Mouse (Mus musculus): ENCODE data around the gene Man1a2. TPM values are rescaled to one million over a fixed set of nuclear protein-coding genes. Genes with fewer than 3 reads are reported as not detected.

Man1a2 gene
- polyA plus RNA-seq, 1 experiment from 2014 or later = 48.6 TPM

DNA sequence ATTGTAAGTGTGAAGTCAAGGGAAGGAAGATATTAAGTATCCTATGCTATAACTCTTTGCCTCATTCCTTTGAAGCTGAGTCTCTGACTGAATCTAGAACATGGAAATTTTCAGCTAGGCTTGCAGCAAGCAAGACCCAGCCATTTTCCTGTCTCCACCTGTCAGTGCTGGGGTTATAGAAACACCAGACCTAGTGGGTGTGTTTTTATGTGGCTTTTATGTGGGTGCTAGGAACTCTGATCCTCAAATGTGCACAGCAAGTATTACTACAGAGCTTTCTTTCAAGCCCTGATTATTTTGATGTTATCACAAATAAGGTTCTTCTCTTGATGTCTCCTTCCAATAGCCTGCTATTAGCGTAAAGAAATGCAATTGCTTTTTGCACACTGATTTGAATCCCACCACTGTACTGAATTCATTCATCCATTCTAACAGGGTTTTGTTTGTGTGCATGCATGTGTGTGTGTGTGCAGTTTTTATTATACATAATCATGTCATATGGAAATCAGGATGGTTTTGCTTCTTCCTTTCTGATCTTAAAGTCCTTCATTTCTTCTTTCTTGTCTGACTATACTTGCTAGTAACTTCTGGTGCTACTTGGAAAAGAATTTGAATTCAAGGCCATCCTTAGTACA, 102.5 kb downstream of the Man1a2 start:
- Histone ChIP-seq H3K4me3 (ENCODE audit: low read length) (no peak overlapping the region), H3K4me2 (ENCODE audit: low read depth, low read length) (no peak overlapping the region), H3K4me1 (replicated peaks; ENCODE audit: control insufficient read depth, insufficient read depth, low read length) (no peaks in the 10 kb centered on the region), H3K36me3 (ENCODE audit: control insufficient read depth, insufficient read depth, low read length) (0 out of 2 replicates have a peak, but pooled peaks cover 2% of the 10 kb centered on the region), H3K9ac (ENCODE audit: low read length) (no peak overlapping the region), H3K27ac (ENCODE audit: low read length) (no peak overlapping the region), H3K9me3 (ENCODE audit: control insufficient read depth, low read length) (no peaks in the 10 kb centered on the region), H3K27me3 (ENCODE audit: control insufficient read depth, insufficient read depth, low read depth, low read length) (no peaks in the 10 kb centered on the region)
- WGBS = 95% methylated on average over 1 of the region's 1 CpGs
- ATAC-seq (ENCODE audit: low read depth) = no peak

DNA sequence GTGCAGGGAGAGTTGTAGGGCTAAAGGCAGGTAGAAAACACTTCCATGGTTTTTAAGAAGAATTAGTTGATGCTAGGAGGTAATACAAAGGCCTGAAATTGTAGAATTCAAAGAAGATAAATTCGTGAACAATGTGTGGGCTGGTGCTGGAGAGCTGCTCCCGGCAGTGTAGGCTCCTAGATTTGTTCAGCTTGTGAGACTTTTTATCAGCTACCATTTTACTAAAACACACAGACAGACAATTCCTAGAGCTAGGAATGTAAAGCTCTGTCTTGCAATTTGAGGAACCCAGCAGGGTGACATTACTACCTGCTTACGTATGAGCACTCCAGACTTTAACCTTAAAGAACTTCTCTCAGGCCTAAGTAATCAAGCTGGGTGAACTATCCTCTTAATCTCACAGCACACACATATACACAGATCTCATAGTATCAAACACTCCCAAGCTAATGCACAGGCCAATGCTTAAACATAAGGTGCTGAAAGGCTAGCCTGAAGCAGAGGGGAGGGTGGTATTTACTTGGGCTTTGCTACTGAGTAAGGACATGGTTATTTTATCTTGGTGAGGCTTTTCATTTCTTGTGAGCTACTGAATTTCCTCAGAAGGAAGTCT, 112.6 kb downstream of the Man1a2 start:
- WGBS = 59% methylated on average over 3 of the region's 3 CpGs
- Histone ChIP-seq H3K27me3 (ENCODE audit: control insufficient read depth, insufficient read depth, low read depth, low read length) (no peaks in the 10 kb centered on the region), H3K9ac (ENCODE audit: low read length) (no peak overlapping the region), H3K27ac (ENCODE audit: low read length) (no peak overlapping the region), H3K4me2 (ENCODE audit: low read depth, low read length) (no peak overlapping the region), H3K36me3 (ENCODE audit: control insufficient read depth, insufficient read depth, low read length) (peaks cover 2% of the 10 kb centered on the region), H3K4me3 (ENCODE audit: low read length) (no peak overlapping the region), H3K4me1 (replicated peaks; ENCODE audit: control insufficient read depth, insufficient read depth, low read length) (peaks cover 5% of the 10 kb centered on the region; the same call in 1 of the 2 replicates), H3K9me3 (ENCODE audit: control insufficient read depth, low read length) (no peaks in the 10 kb centered on the region)
- no peak for ATAC-seq (ENCODE audit: low read depth)

DNA sequence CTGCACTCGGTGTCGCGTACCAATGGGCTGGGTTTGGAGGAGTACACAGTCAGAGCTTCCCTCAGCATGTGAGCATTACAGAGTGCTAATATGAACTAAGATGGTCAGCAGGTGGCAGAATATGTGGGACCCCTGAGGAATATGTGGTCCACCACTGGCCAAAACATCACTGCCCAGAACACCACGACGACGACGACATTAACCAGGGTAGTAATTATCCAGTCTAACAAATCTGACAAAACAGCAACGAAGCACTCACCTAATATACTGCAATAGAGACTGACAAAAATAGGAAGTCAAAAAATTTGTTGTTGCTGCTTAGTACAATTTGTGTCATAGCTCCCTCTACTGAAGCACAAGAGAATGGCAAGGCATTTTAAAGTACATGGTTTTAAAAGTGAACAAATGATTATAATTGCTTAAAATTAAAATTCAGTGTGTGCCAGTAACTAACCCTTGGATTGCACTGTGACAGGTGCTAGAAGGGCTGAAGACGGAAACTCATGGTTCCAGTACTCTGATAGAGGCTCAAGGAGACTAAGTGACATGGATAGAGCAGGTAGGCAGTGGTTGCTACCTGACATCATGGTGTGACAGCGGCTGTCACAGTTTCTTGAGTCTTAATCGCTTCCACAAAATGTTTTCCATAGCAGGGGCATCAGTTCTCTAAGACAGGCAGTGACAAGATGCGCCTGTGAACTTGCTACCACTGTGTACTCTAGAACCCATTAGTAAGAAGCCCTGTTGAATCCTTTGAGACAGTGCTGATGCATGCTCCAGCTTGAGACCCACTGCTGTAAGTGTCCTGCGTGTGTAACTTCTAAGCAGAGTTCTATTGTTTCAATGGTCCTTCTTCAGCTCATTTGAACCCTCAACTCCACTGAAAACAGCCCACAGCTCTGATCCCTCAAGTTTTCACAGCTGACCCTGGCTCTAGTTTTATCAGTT, 116.6 kb downstream of the Man1a2 start:
- Histone ChIP-seq H3K4me3 (ENCODE audit: low read length) (no peak overlapping the region), H3K9me3 (ENCODE audit: control insufficient read depth, low read length) (no peaks in the 10 kb centered on the region), H3K36me3 (ENCODE audit: control insufficient read depth, insufficient read depth, low read length) (no peaks in the 10 kb centered on the region), H3K27me3 (ENCODE audit: control insufficient read depth, insufficient read depth, low read depth, low read length) (no peaks in the 10 kb centered on the region), H3K4me1 (replicated peaks; ENCODE audit: control insufficient read depth, insufficient read depth, low read length) (peaks cover 5% of the 10 kb centered on the region; the same call in 1 of the 2 replicates), H3K4me2 (ENCODE audit: low read depth, low read length) (no peak overlapping the region), H3K9ac (ENCODE audit: low read length) (no peak overlapping the region), H3K27ac (ENCODE audit: low read length) (no peak overlapping the region)
- ATAC-seq (ENCODE audit: low read depth) = no peak
- WGBS = 86% methylated on average over 13 of the region's 13 CpGs

- no peak for ATAC-seq (ENCODE audit: low read depth)
- Histone ChIP-seq H3K4me2 (ENCODE audit: low read depth, low read length) (no peak overlapping the region), H3K27ac (ENCODE audit: low read length) (no peak overlapping the region), H3K4me3 (ENCODE audit: low read length) (no peak overlapping the region), H3K4me1 (replicated peaks; ENCODE audit: control insufficient read depth, insufficient read depth, low read length) (no peaks in the 10 kb centered on the region), H3K9ac (ENCODE audit: low read length) (no peak overlapping the region), H3K36me3 (ENCODE audit: control insufficient read depth, insufficient read depth, low read length) (0 out of 2 replicates have a peak, but pooled peaks cover 2% of the 10 kb centered on the region), H3K27me3 (ENCODE audit: control insufficient read depth, insufficient read depth, low read depth, low read length) (no peaks in the 10 kb centered on the region), H3K9me3 (ENCODE audit: control insufficient read depth, low read length) (no peaks in the 10 kb centered on the region)
- WGBS = 72% methylated on average over 2 of the region's 2 CpGs
Measured at GRCm38 (mm10) chr3:100563565-100563964, 121.7 kb downstream of the Man1a2 start.

DNA sequence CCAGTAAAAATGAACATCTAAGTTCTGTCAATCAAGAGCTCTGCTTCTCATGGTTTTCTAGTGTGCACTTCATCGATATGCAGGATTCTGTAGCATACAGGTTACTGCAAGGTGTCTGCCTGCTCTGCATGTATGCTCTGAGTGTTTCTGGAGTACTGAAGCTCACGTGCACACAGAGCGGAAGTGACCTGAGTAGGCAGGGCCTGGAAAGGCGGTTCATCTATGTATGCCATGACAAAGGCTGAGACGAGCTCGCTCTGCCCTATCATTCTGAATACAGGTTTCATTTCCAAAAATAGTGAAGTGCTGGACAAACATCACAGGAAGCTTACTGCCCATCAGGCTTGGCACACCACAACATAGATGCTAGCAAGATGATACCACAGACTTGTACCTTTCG, 122.8 kb downstream of the Man1a2 start:
- 86% methylated on average over 7 of the region's 7 CpGs for WGBS
- no peaks in the 10 kb centered on the region for H3K4me1 ChIP-seq (replicated peaks; ENCODE audit: control insufficient read depth, insufficient read depth, low read length)

DNA sequence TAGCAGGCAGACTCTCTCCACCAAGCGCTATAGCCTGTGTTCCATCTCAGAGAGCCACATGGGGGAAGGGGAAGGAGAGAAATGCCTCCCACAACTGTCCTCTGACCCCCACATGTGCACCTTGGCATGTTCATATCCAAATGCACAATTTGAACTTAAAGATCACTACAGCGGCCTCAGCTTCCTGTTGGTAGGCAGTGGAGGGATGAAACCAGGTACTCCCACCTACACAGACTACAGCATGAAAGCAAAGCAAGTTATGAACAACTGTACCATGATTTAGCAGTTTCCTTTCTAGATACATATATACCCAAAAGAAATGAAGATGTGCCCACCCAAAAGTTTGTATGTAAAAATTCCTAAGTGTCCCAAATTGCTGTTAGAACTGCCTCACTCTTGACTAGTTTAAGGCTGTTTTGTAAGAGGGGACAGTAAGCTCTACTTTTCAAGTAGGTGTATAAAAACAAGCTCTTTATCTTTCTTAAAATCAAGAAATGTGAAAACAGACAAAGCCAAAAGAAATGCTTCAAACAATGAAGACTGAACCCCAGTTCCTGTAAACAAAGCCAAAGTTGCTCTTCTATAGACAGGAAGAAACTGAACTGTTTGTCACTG, 123.6 kb downstream of the Man1a2 start:
- Histone ChIP-seq H3K4me3 (ENCODE audit: low read length) (no peak overlapping the region), H3K27me3 (ENCODE audit: control insufficient read depth, insufficient read depth, low read depth, low read length) (no peaks in the 10 kb centered on the region), H3K4me2 (ENCODE audit: low read depth, low read length) (no peak overlapping the region), H3K9ac (ENCODE audit: low read length) (no peak overlapping the region), H3K4me1 (replicated peaks; ENCODE audit: control insufficient read depth, insufficient read depth, low read length) (no peaks in the 10 kb centered on the region), H3K27ac (ENCODE audit: low read length) (no peak overlapping the region), H3K9me3 (ENCODE audit: control insufficient read depth, low read length) (no peaks in the 10 kb centered on the region), H3K36me3 (ENCODE audit: control insufficient read depth, insufficient read depth, low read length) (0 out of 2 replicates have a peak, but pooled peaks cover 2% of the 10 kb centered on the region)
- WGBS = 89% methylated on average over 2 of the region's 2 CpGs
- ATAC-seq (ENCODE audit: low read depth) = no peak

More for the DNA sequence above, 122.8 kb downstream of the Man1a2 start:
- Histone ChIP-seq H3K9ac (ENCODE audit: low read length) (no peak overlapping the region), H3K36me3 (ENCODE audit: control insufficient read depth, insufficient read depth, low read length) (0 out of 2 replicates have a peak, but pooled peaks cover 2% of the 10 kb centered on the region), H3K27ac (ENCODE audit: low read length) (no peak overlapping the region), H3K9me3 (ENCODE audit: control insufficient read depth, low read length) (no peaks in the 10 kb centered on the region), H3K4me3 (ENCODE audit: low read length) (no peak overlapping the region), H3K4me2 (ENCODE audit: low read depth, low read length) (no peak overlapping the region), H3K27me3 (ENCODE audit: control insufficient read depth, insufficient read depth, low read depth, low read length) (no peaks in the 10 kb centered on the region)
- ATAC-seq (ENCODE audit: low read depth) = no peak

- no peaks in the 10 kb centered on the region for H3K4me1 ChIP-seq (replicated peaks; ENCODE audit: control insufficient read depth, insufficient read depth, low read length)
- WGBS = 92% methylated on average over 7 of the region's 7 CpGs
- no peak for ATAC-seq (ENCODE audit: low read depth)
Measured at GRCm38 (mm10) chr3:100559431-100559830, 125.9 kb downstream of the Man1a2 start.

DNA sequence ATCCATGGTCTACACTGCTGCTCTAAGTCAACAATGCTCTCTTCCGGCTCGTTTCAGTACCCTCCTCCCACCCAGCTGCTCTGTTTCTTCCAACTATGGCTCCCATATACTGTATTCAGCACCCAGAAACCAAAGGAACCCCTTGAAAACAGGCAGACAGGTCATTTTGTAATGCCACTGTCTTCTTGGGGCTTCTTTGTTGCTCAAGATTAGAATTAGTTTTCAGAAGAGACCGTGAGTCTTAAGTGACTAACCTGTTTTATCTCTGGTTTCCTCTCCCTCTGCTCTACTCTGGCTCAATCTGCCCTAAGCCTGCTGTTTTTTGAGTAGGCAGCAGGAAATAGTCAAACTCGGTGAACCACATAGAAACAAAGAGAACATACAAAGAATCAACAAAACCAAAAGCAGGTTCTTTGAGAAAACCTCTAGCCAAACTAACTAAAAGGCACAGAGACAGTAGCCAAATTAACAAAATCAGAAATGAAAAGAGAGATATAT, 127.0 kb downstream of the Man1a2 start:
- H3K9me3 ChIP-seq (ENCODE audit: control insufficient read depth, low read length) = no peaks in the 10 kb centered on the region
- no peak overlapping the region for H3K27ac ChIP-seq (ENCODE audit: low read length)
- H3K4me2 ChIP-seq (ENCODE audit: low read depth, low read length) = no peak overlapping the region
- H3K4me3 ChIP-seq (ENCODE audit: low read length) = no peak overlapping the region
- ATAC-seq (ENCODE audit: low read depth) = no peak
- no peak overlapping the region for H3K9ac ChIP-seq (ENCODE audit: low read length)
- 75% methylated on average over 4 of the region's 4 CpGs for WGBS
- H3K36me3 ChIP-seq (ENCODE audit: control insufficient read depth, insufficient read depth, low read length) = 0 out of 2 replicates have a peak, but pooled peaks cover 2% of the 10 kb centered on the region
- no peaks in the 10 kb centered on the region for H3K4me1 ChIP-seq (replicated peaks; ENCODE audit: control insufficient read depth, insufficient read depth, low read length)
- H3K27me3 ChIP-seq (ENCODE audit: control insufficient read depth, insufficient read depth, low read depth, low read length) = no peaks in the 10 kb centered on the region

More at GRCm38 (mm10) chr3:100559431-100559830, 125.9 kb downstream of the Man1a2 start:
- no peak overlapping the region for H3K27ac ChIP-seq (ENCODE audit: low read length)
- no peak overlapping the region for H3K4me2 ChIP-seq (ENCODE audit: low read depth, low read length)
- no peaks in the 10 kb centered on the region for H3K27me3 ChIP-seq (ENCODE audit: control insufficient read depth, insufficient read depth, low read depth, low read length)
- H3K4me3 ChIP-seq (ENCODE audit: low read length) = no peak overlapping the region
- H3K9me3 ChIP-seq (ENCODE audit: control insufficient read depth, low read length) = no peaks in the 10 kb centered on the region
- H3K36me3 ChIP-seq (ENCODE audit: control insufficient read depth, insufficient read depth, low read length) = 0 out of 2 replicates have a peak, but pooled peaks cover 2% of the 10 kb centered on the region
- no peak overlapping the region for H3K9ac ChIP-seq (ENCODE audit: low read length)

Measured in lung, embryonic 16.5 days (tissue).